Mouse (Mus musculus) E14TG2a.4 (cell line): Measurements from ENCODE around the gene Cebpg.

Experiments
- CTCF ChIP-seq: conservative IDR thresholded peaks from 2 replicates; pipeline ENCODE4 v1.5.1; 2014; ENCODE audit warnings: low read length
- NANOG ChIP-seq: IDR thresholded peaks from 2 replicates; pipeline ENCODE4 v1.6.1; 2014; ENCODE audit warnings: borderline replicate concordance, low read length, mixed read lengths
- POU5F1 ChIP-seq: IDR thresholded peaks from 2 replicates; pipeline ENCODE4 v1.6.1; 2014; ENCODE audit warnings: low read length, borderline replicate concordance

DNA sequence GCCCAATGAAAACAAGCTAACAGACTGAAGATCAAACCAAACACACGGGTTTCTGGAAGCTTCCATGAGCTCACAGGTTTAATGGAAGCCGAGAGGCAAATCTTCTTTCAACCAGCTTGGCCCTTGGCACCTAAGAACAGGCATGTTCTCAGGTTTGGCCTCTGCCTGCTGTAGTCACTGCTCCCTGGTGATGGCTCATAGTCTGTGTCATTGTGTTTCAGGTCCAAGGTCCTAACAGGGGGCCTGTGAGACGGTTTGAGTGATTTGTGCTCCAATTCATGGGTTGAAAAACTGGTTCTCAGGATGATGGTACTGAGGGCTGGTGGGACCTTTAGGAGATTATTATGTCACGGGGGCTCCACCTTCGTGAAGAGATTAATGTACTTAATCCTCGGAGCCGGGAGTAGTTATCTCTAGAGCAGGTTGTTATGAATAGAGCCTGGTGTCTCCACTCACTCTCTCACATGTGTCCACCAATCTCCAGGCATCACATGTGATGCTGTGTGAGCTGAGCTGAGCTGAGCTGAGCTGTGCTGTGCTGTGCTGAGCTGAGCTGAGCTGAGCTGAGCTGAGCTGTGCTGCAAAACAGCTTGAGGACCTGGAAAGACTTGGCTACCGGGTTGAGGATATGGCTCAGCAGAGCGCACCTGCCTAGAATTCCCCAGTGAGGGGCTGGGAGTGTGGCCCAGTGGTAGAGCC lies 25.2 kb upstream of the Cebpg start:
- no peak for TF ChIP-seq CTCF
- no peak for TF ChIP-seq NANOG
- TF ChIP-seq POU5F1, result no peak
